11 mouse cellular contexts compared by ENCODE assay signal in genomic region chr11:78832117-78832726, GRCm38 (mm10). TPM values are rescaled to one million over a fixed set of nuclear protein-coding genes. Genes with fewer than 3 reads are reported as not detected.
DNase-seq lines count a peak whose midpoint lies in the region; ATAC-seq and TF ChIP-seq lines count a peak whose summit lies in the region.
"Had no signal": no experiment of that assay in that cellular context is flagged by ENCODE, and none has a peak within 500 bp of the region (broad histone marks: within the 10 kb centered on the region; RNA-seq: fewer than 3 reads in every experiment).

No protein-coding gene starts in this region.

- no peak overlapping the region for H3K9ac ChIP-seq in heart, embryonic 12.5 days
- H3K9ac ChIP-seq in lung, embryonic 14.5 days: no peak overlapping the region
- peak overlapping the region; percentile 51 for H3K9ac ChIP-seq in liver, embryonic 14.5 days (replicated peaks)
- H3K9ac ChIP-seq in neural tube, embryonic 15.5 days (replicated peaks): no peak overlapping the region
- H3K9ac ChIP-seq: embryonic facial prominence, embryonic 12.5 days had no signal

- no peak for TF ChIP-seq CTCF in lung, embryonic 14.5 days (IDR thresholded peaks at IDR 0.05; ENCODE audit: low read depth)
- TF ChIP-seq CTCF in cortical plate, adult 2 months (IDR thresholded peaks at IDR 0.05; ENCODE audit: extremely low read depth, insufficient read depth, low read length): no peak
- no peak for TF ChIP-seq CTCF in liver, embryonic 14.5 days (IDR thresholded peaks at IDR 0.05; ENCODE audit: low read depth)

- peak overlapping the region; percentile 78 for H3K27ac ChIP-seq in heart, embryonic 12.5 days (ENCODE audit: poor library complexity, severe bottlenecking)
- H3K27ac ChIP-seq in lung, embryonic 14.5 days (ENCODE audit: low read depth): peak overlapping the region; percentile 36; the same call in 1 of the 2 replicates
- peak overlapping the region; percentile 5; the same call in 1 of the 2 replicates for H3K27ac ChIP-seq in cortical plate, adult 2 months (ENCODE audit: insufficient read depth, low read length)
- peak overlapping the region; percentile 94 for H3K27ac ChIP-seq in liver, embryonic 14.5 days
- no peak overlapping the region for H3K27ac ChIP-seq in neural tube, embryonic 15.5 days (replicated peaks)
- H3K27ac ChIP-seq: embryonic facial prominence, embryonic 12.5 days had no signal

- 79% methylated on average over 10 of the region's 10 CpGs for WGBS in heart, embryonic 12.5 days
- 83% methylated on average over 10 of the region's 10 CpGs for WGBS in lung, embryonic 14.5 days
- 46% methylated on average over 10 of the region's 10 CpGs for WGBS in liver, embryonic 14.5 days (ENCODE audit: insufficient replicate concordance)
- WGBS in neural tube, embryonic 15.5 days: 92% methylated on average over 10 of the region's 10 CpGs

- H3K9me3 ChIP-seq in heart, embryonic 12.5 days (replicated peaks): no peaks in the 10 kb centered on the region
- H3K9me3 ChIP-seq in lung, embryonic 14.5 days (ENCODE audit: low read depth, low read length): no peaks in the 10 kb centered on the region
- H3K9me3 ChIP-seq in liver, embryonic 14.5 days (ENCODE audit: control insufficient read depth, low read length): no peaks in the 10 kb centered on the region
- H3K9me3 ChIP-seq in neural tube, embryonic 15.5 days (replicated peaks): no peaks in the 10 kb centered on the region
- H3K9me3 ChIP-seq: embryonic facial prominence, embryonic 12.5 days had no signal

- TF ChIP-seq POLR2A in cortical plate, adult 2 months (IDR thresholded peaks at IDR 0.05; ENCODE audit: extremely low read depth, insufficient read depth, low read length): no peak

- DNase-seq in heart, postnatal 4 days: no peak
- no peak for DNase-seq in lung, embryonic 14.5 days
- DNase-seq in lung, postnatal 36 days: no peak
- peak; percentile 54 to 60 (median 60) for DNase-seq in liver, embryonic 14.5 days (ENCODE audit: low read depth in 3 of 3, low spot score in 3 of 3)
- no peak for DNase-seq in left cerebral cortex, adult 9 months (ENCODE audit: low spot score in 2 of 2)
- DNase-seq: cerebellum, adult 11 months had no signal

- H3K4me1 ChIP-seq in heart, embryonic 12.5 days (replicated peaks): peaks cover 64% of the 10 kb centered on the region
- peaks cover 3% of the 10 kb centered on the region; the same call in 1 of the 2 replicates for H3K4me1 ChIP-seq in lung, embryonic 14.5 days (ENCODE audit: insufficient read depth)
- peaks cover 13% of the 10 kb centered on the region for H3K4me1 ChIP-seq in cortical plate, adult 2 months (ENCODE audit: control insufficient read depth, insufficient read depth, low read length)
- peaks cover 40 to 56% of the 10 kb centered on the region in 2 experiments for H3K4me1 ChIP-seq in liver, embryonic 14.5 days (replicated peaks; ENCODE audit: control insufficient read depth in 2 of 2, insufficient read depth in 2 of 2, low read length in 1 of 2)
- H3K4me1 ChIP-seq in neural tube, embryonic 15.5 days: peaks cover 16% of the 10 kb centered on the region

- H3K4me3 ChIP-seq in heart, embryonic 12.5 days: no peak overlapping the region
- no peak overlapping the region for H3K4me3 ChIP-seq in lung, embryonic 14.5 days (ENCODE audit: low read depth, low read length)
- H3K4me3 ChIP-seq in cortical plate, adult 2 months (ENCODE audit: insufficient read depth, low read length): no peak overlapping the region
- peak overlapping the region; percentile 29 to 35 for H3K4me3 ChIP-seq in liver, embryonic 14.5 days (ENCODE audit: insufficient read depth in 1 of 2, low read depth in 2 of 2, low read length in 2 of 2)
- H3K4me3 ChIP-seq in neural tube, embryonic 15.5 days (replicated peaks): no peak overlapping the region
- H3K4me3 ChIP-seq: embryonic facial prominence, embryonic 12.5 days had no signal

- H3K27me3 ChIP-seq in heart, embryonic 12.5 days (replicated peaks): no peaks in the 10 kb centered on the region
- no peaks in the 10 kb centered on the region for H3K27me3 ChIP-seq in lung, embryonic 14.5 days (ENCODE audit: insufficient read depth, low read length)
- H3K27me3 ChIP-seq in liver, embryonic 14.5 days (ENCODE audit: control insufficient read depth, insufficient read depth, low read length): no peaks in the 10 kb centered on the region
- H3K27me3 ChIP-seq in neural tube, embryonic 15.5 days (replicated peaks): no peaks in the 10 kb centered on the region
- H3K27me3 ChIP-seq: embryonic facial prominence, embryonic 12.5 days had no signal

- no peak for ATAC-seq in heart, embryonic 12.5 days (ENCODE audit: insufficient number of reproducible peaks, low FRiP score)
- ATAC-seq in lung, embryonic 14.5 days (ENCODE audit: insufficient read depth): no peak
- peak; percentile 66 for ATAC-seq in liver, embryonic 14.5 days (ENCODE audit: insufficient read depth)
- ATAC-seq in neural tube, embryonic 15.5 days (ENCODE audit: low FRiP score): no peak
- ATAC-seq: intestine, postnatal 0 days had no signal

- 0 out of 2 replicates have a peak overlapping the region, but pooled peaks have one; percentile 6 for H3K4me2 ChIP-seq in heart, embryonic 12.5 days
- no peak overlapping the region for H3K4me2 ChIP-seq in lung, embryonic 14.5 days
- H3K4me2 ChIP-seq in liver, embryonic 14.5 days (ENCODE audit: low read depth): peak overlapping the region; percentile 71
- H3K4me2 ChIP-seq in neural tube, embryonic 15.5 days: no peak overlapping the region
- H3K4me2 ChIP-seq: embryonic facial prominence, embryonic 12.5 days had no signal

- 0 out of 2 replicates have a peak, but pooled peaks have one; percentile 12 for TF ChIP-seq EP300 in liver, embryonic 14.5 days (IDR thresholded peaks at IDR 0.05; ENCODE audit: low read depth)

- no peaks in the 10 kb centered on the region for H3K36me3 ChIP-seq in heart, embryonic 12.5 days
- no peaks in the 10 kb centered on the region for H3K36me3 ChIP-seq in lung, embryonic 14.5 days (ENCODE audit: insufficient read depth)
- H3K36me3 ChIP-seq in liver, embryonic 14.5 days (replicated peaks; ENCODE audit: control insufficient read depth, insufficient read depth, low read depth): no peaks in the 10 kb centered on the region
- no peaks in the 10 kb centered on the region for H3K36me3 ChIP-seq in neural tube, embryonic 15.5 days
- H3K36me3 ChIP-seq: embryonic facial prominence, embryonic 12.5 days had no signal

RNA-seq across cellular contexts. Expression of gene Lyrm9, which starts 5.8 kb away (rescaled TPM):
- polyA plus RNA-seq in heart, embryonic 12.5 days (2016; fragmentation: Nextera tagmentation; extraction: Ambion mirVana): 33.5 and 35.9 TPM in 2 replicates
- 10 to 100 TPM; 33.0 to 34.3 TPM for total RNA-seq in heart, postnatal 4 days (2021)
- polyA plus RNA-seq in lung, embryonic 14.5 days (2014; fragmentation: Nextera tagmentation; extraction: Ambion mirVana): 13.9 and 14.8 TPM in 2 replicates
- polyA plus RNA-seq in cortical plate, adult 2 months (2012; rRNA removed): 19.1 and 20.5 TPM in 2 replicates
- polyA plus RNA-seq in liver, embryonic 14.5 days (2012; rRNA removed): 3.8 and 12.4 TPM in 2 replicates
- 18.1 and 20.4 TPM in 2 replicates for polyA plus RNA-seq in liver, embryonic 14.5 days (2014; fragmentation: Nextera tagmentation; extraction: Ambion mirVana)
- 34.0 and 42.0 TPM in 2 replicates for polyA plus RNA-seq in neural tube, embryonic 15.5 days (2015; fragmentation: Nextera tagmentation; extraction: Ambion mirVana)

Comparison
In these comparisons a context has a peak if more than half of its experiments do, and no peak if none do; other contexts are left out.
1. H3K4me2 ChIP-seq: peak in heart, embryonic 12.5 days (single experiment) and liver, embryonic 14.5 days (single experiment); none in lung, embryonic 14.5 days (single experiment) and neural tube, embryonic 15.5 days (single experiment).
2. H3K4me3 ChIP-seq: peak in liver, embryonic 14.5 days (2 of 2); none in heart, embryonic 12.5 days (single experiment), lung, embryonic 14.5 days (single experiment), cortical plate, adult 2 months (single experiment) and neural tube, embryonic 15.5 days (single experiment).
3. DNase-seq: peak in liver, embryonic 14.5 days (3 of 3); none in heart, postnatal 4 days (single experiment), lung, embryonic 14.5 days (single experiment), lung, postnatal 36 days (single experiment) and left cerebral cortex, adult 9 months (0 of 2).